Mouse (Mus musculus) MEL (cell line): ENCODE data around the gene Adat3. TPM values are rescaled to one million over a fixed set of nuclear protein-coding genes. Genes with fewer than 3 reads are reported as not detected.

ENCODE experiments used
- DNase-seq: peaks from one replicate; pipeline ENCODE4 v3.0.0; 2011; ENCODE audit warnings: low read depth, low spot score
- H3K27ac ChIP-seq: 2 replicates; pipeline ENCODE4 v1.5.1; 2012; ENCODE audit warnings: low read depth, mild to moderate bottlenecking, control low read depth, low read length, moderate library complexity; ENCODE audit not compliant: control insufficient read depth
- H3K27me3 ChIP-seq, 2 experiments: fragments of 150-350 bp in 1 of 2; sonication (generic) in 1 of 2; 2 replicates each; pipeline ENCODE4 v1.6.1; 2012; ENCODE audit warnings: low read length in 2 of 2, mild to moderate bottlenecking in 2 of 2, improper control_type of control experiment in 1 of 2, moderate library complexity in 1 of 2; ENCODE audit not compliant: insufficient read depth in 2 of 2, control insufficient read depth in 1 of 2
- H3K36me3 ChIP-seq, 2 experiments: 2 replicates each; pipeline ENCODE4 v1.6.1; 2012 to 2014; ENCODE audit warnings: low read length in 2 of 2, improper control_type of control experiment in 1 of 2, inconsistent platforms in 1 of 2, mild to moderate bottlenecking in 1 of 2; ENCODE audit not compliant: insufficient read depth in 2 of 2, control insufficient read depth in 1 of 2
- H3K4me1 ChIP-seq, 2 experiments: fragments of 150-350 bp in 1 of 2; sonication (generic) in 1 of 2; 2 replicates each; pipeline ENCODE4 v1.6.1; 2012; ENCODE audit warnings: low read length in 2 of 2, improper control_type of control experiment in 1 of 2, mild to moderate bottlenecking in 1 of 2; ENCODE audit not compliant: insufficient read depth in 2 of 2, control insufficient read depth in 1 of 2
- H3K4me3 ChIP-seq, 2 experiments: fragments of 150-350 bp in 1 of 2; sonication (generic) in 1 of 2; 2 replicates each; pipeline ENCODE4 v1.5.1; 2012; ENCODE audit warnings: low read depth in 2 of 2, low read length in 2 of 2, mild to moderate bottlenecking in 2 of 2, moderate library complexity in 2 of 2, control low read depth in 1 of 2, improper control_type of control experiment in 1 of 2; ENCODE audit not compliant: control insufficient read depth in 1 of 2, insufficient read depth in 1 of 2
- H3K79me2 ChIP-seq: 2 replicates; pipeline ENCODE4 v1.6.1; 2012; ENCODE audit warnings: mild to moderate bottlenecking, low read length, moderate library complexity; ENCODE audit not compliant: control insufficient read depth, poor library complexity, insufficient read depth
- H3K9ac ChIP-seq: 2 replicates; pipeline ENCODE4 v1.6.1; 2012; ENCODE audit warnings: low read depth, mild to moderate bottlenecking, control low read depth, low read length, moderate library complexity; ENCODE audit not compliant: control insufficient read depth, poor library complexity, severe bottlenecking
- H3K9me3 ChIP-seq: fragments of 150-350 bp; sonication (generic); replicated peaks from 2 replicates; pipeline ENCODE4 v1.6.1; 2012; ENCODE audit warnings: mild to moderate bottlenecking, low read length, improper control_type of control experiment, moderate library complexity; ENCODE audit not compliant: insufficient read depth
- CHD2 ChIP-seq: IDR thresholded peaks from 2 replicates; pipeline ENCODE4 v1.6.1; 2011; ENCODE audit warnings: low read length, improper control_type of control experiment
- ELF1 ChIP-seq: IDR thresholded peaks from 2 replicates; pipeline ENCODE4 v1.6.1; 2014; ENCODE audit warnings: low read depth, mild to moderate bottlenecking, inconsistent platforms, low read length, improper control_type of control experiment, moderate library complexity
- EP300 ChIP-seq, 2 experiments: IDR thresholded peaks; 2 replicates each; pipeline ENCODE4 v1.6.1; 2011; ENCODE audit warnings: improper control_type of control experiment in 2 of 2, low read length in 2 of 2, low read depth in 1 of 2, mild to moderate bottlenecking in 1 of 2
- ETS1 ChIP-seq: IDR thresholded peaks from 2 replicates; pipeline ENCODE4 v1.6.1; 2012; ENCODE audit warnings: low read depth, mild to moderate bottlenecking, inconsistent platforms, low read length, improper control_type of control experiment, moderate library complexity
- HCFC1 ChIP-seq: IDR thresholded peaks from 2 replicates; pipeline ENCODE4 v1.6.1; 2012; ENCODE audit warnings: low read depth, mild to moderate bottlenecking, inconsistent platforms, low read length, improper control_type of control experiment, moderate library complexity
- JUND ChIP-seq: IDR thresholded peaks from 2 replicates; pipeline ENCODE4 v1.6.1; 2011; ENCODE audit warnings: low read depth, mild to moderate bottlenecking, improper control_type of control experiment, low read length
- KAT2A ChIP-seq: conservative IDR thresholded peaks from 2 replicates; pipeline ENCODE4 v1.6.1; 2012; ENCODE audit warnings: low read depth, low read length, improper control_type of control experiment, inconsistent platforms
- MEF2A ChIP-seq: IDR thresholded peaks from 2 replicates; pipeline ENCODE4 v1.6.1; 2014; ENCODE audit warnings: low read depth, mild to moderate bottlenecking, inconsistent platforms, low read length, improper control_type of control experiment; ENCODE audit not compliant: poor library complexity, insufficient replicate concordance, severe bottlenecking; ENCODE audit errors: extremely low read depth
- NELFE ChIP-seq: IDR thresholded peaks from 2 replicates; pipeline ENCODE4 v1.6.1; 2011; ENCODE audit warnings: low read depth, low read length, improper control_type of control experiment
- POLR2A ChIP-seq, 2 experiments: IDR thresholded peaks; 2 replicates each; pipeline ENCODE4 v1.6.1; 2011 to 2012; ENCODE audit warnings: low read length in 2 of 2, mild to moderate bottlenecking in 2 of 2, control low read depth in 1 of 2, improper control_type of control experiment in 1 of 2, low read depth in 1 of 2, moderate library complexity in 1 of 2; ENCODE audit not compliant: control insufficient read depth in 1 of 2, insufficient read depth in 1 of 2, poor library complexity in 1 of 2
- POLR2AphosphoS2 ChIP-seq: IDR thresholded peaks from 2 replicates; pipeline ENCODE4 v1.6.1; 2011; ENCODE audit warnings: low read length, improper control_type of control experiment
- RAD21 ChIP-seq: IDR thresholded peaks from 2 replicates; pipeline ENCODE4 v1.6.1; 2011; ENCODE audit warnings: mild to moderate bottlenecking, low read depth, low read length, improper control_type of control experiment
- RCOR1 ChIP-seq: IDR thresholded peaks from 2 replicates; pipeline ENCODE4 v1.6.1; 2012; ENCODE audit warnings: low read depth, mild to moderate bottlenecking, inconsistent platforms, low read length, improper control_type of control experiment
- SMC3 ChIP-seq: IDR thresholded peaks from 2 replicates; pipeline ENCODE4 v1.6.1; 2011; ENCODE audit warnings: low read depth, low read length, improper control_type of control experiment
- TAL1 ChIP-seq: IDR thresholded peaks from 2 replicates; pipeline ENCODE4 v1.6.1; 2012; ENCODE audit warnings: mild to moderate bottlenecking, inconsistent platforms, low read length, moderate library complexity, mixed read lengths
- TBP ChIP-seq: IDR thresholded peaks from 2 replicates; pipeline ENCODE4 v1.8.0; 2011; ENCODE audit warnings: low read depth, low read length, improper control_type of control experiment
- ZC3H11A ChIP-seq: IDR thresholded peaks from 2 replicates; pipeline ENCODE4 v1.6.1; 2012; ENCODE audit warnings: low read depth, mild to moderate bottlenecking, inconsistent platforms, low read length, improper control_type of control experiment
- ZNF384 ChIP-seq: IDR thresholded peaks from 2 replicates; pipeline ENCODE4 v1.6.1; 2012; ENCODE audit warnings: low read depth, mild to moderate bottlenecking, inconsistent platforms, low read length, improper control_type of control experiment
- polyA plus RNA-seq, 2 experiments: library from polyadenylated mRNA; stranded (reverse) in 1 of 2; unstranded in 1 of 2; fragments of >175 nt in 1 of 2; fragments of >200 nt in 1 of 2; gene quantifications; 2 replicates each; pipeline versions ENCODE4 v1.2.1 to v1.2.4; 2012; ENCODE audit warnings: low replicate concordance in 2 of 2, low read depth in 1 of 2; ENCODE audit not compliant: insufficient read length in 2 of 2, insufficient read depth in 1 of 2, missing spikeins in 1 of 2
- total RNA-seq: library from RNA; depleted of rRNA; stranded (reverse); fragments of 300-350 nt; gene quantifications from 2 replicates; pipeline ENCODE4 v1.2.3, GENCODE M21; 2012

Gene Adat3
- total and polyA plus RNA-seq, 3 experiments: 7.4 to 7.7 TPM; not detected in 1

DNA sequence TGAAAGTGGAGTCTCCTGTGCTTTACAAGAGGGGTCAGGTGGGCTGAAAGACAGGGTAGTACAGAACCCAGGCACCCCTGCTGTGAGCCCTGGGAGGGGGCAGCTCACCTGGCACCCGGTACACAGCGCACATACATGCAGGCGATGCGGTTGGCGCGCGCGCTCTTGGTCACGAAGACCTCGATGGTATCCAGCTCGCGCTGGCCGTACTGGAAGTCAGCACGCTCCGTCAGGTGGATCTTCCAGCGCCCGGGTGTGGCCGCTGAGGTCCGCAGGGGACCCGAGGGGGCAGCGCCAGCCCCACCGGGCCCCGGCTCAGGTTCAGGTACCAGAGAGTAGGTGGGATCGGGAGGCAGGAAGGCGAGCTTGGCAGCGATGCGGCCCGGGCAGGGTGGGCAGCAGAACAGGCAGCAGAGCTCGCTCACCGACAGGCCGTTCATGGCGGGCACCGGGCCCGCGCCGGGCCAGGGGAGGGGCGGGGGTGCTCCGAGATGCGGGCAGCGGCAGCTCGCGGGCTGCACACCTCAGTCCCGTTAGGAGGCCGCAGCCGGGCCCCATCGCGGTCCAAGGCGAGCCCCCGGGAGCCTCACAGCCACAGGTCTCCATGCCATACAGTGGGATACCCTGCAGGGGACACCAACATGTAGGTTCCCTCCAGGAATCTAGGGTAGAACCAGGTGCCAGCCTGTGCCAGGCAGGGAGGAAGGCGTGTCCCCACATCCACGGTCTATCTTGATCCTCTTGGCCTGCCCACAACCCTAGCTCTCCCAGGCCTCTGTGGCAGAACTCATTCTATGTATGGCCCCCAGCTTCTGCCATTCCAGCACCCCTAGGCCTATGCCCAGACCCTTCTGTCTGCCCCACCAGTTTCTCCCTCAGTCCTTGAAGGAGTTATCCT, 16.0 kb upstream of the Adat3 start:
- no peak overlapping the region for H3K9ac ChIP-seq
- DNase-seq: no peak
- H3K27me3 ChIP-seq: no peaks in the 10 kb centered on the region
- H3K27ac ChIP-seq: no peak overlapping the region
- TF ChIP-seq TAL1: no peak
- TF ChIP-seq POLR2A (IDR thresholded peaks at IDR 0.05; ENCODE audit: control insufficient read depth in 1 of 2, insufficient read depth in 1 of 2, low read depth in 1 of 2, low read length in 2 of 2, poor library complexity in 1 of 2): no peak
- TF ChIP-seq HCFC1: no peak
- TF ChIP-seq MEF2A: no peak
- TF ChIP-seq SMC3: no peak
- TF ChIP-seq ZNF384: no peak
- TF ChIP-seq ZC3H11A: no peak
- TF ChIP-seq CHD2: no peak
- TF ChIP-seq KAT2A: no peak
- TF ChIP-seq RAD21: no peak
- no peak for TF ChIP-seq JUND
- TF ChIP-seq POLR2AphosphoS2: no peak
- no peak for TF ChIP-seq NELFE
- peaks cover 34% of the 10 kb centered on the region for H3K79me2 ChIP-seq
- no peaks in the 10 kb centered on the region for H3K9me3 ChIP-seq
- H3K4me1 ChIP-seq: peaks cover 5 to 13% of the 10 kb centered on the region in 2 experiments; a peak in 3 of 4 replicates
- no peak overlapping the region for H3K4me3 ChIP-seq
- H3K36me3 ChIP-seq: no peaks in the 10 kb centered on the region; a peak in 1 of 4 replicates

DNA sequence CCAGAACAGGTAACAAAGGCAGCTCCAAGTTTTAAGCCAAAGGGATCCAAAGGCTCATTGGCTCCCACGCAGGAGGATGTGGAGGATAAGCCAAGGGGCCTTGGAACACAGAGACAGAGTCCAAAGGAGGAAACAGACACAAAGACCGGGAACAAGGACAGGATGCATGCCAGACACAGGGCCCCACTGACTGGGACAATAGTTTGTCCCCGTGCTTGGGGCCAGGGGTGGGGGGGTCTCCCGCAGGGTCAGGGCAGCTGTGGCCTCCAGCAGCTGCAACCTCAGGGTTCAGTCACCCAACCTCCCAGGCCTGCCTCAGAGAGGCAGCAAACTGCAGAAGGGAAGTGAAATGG, 15.4 kb upstream of the Adat3 start:
- TF ChIP-seq TBP (no peak), JUND (no peak), ETS1 (no peak), ELF1 (no peak), ZC3H11A (no peak), EP300 (IDR thresholded peaks at IDR 0.05; ENCODE audit: low read depth in 1 of 2, low read length in 2 of 2) (no peak), RCOR1 (no peak)
- DNase-seq: no peak
- H3K27me3 ChIP-seq: no peaks in the 10 kb centered on the region
- H3K27ac ChIP-seq: no peak overlapping the region
- H3K4me3 ChIP-seq: no peak overlapping the region
- peaks cover 5 to 13% of the 10 kb centered on the region in 2 experiments; a peak in 3 of 4 replicates for H3K4me1 ChIP-seq
- no peak overlapping the region for H3K9ac ChIP-seq
- peaks cover 34% of the 10 kb centered on the region for H3K79me2 ChIP-seq
- no peaks in the 10 kb centered on the region for H3K9me3 ChIP-seq
- H3K36me3 ChIP-seq: no peaks in the 10 kb centered on the region; a peak in 1 of 4 replicates
